Mouse (Mus musculus) stomach, postnatal 0 days (tissue): ENCODE measurements around the gene Tdp1. TPM values are rescaled to one million over a fixed set of nuclear protein-coding genes. Genes with fewer than 3 reads are reported as not detected.
"Not testable (repeated sequence)": the region's sequence is repeated elsewhere in the genome, so short reads cannot be mapped to it uniquely, and the experiment has no call there.

ENCODE experiments used
- ATAC-seq: fragments of 200-750 bp; cut with Nextera tagmentation; 2 replicates; pipeline ENCODE4 v1.8.0; 2017; ENCODE audit not compliant: low FRiP score, low TSS enrichment
- DNase-seq: peaks from one replicate; pipeline ENCODE4 v3.0.0-alpha.2; 2016; ENCODE audit warnings: low spot score
- H3K27ac ChIP-seq: fragments of 300-500 bp; sonication (generic); replicated peaks from 2 replicates; pipeline ENCODE4 v1.5.1; 2014; ENCODE audit warnings: mild to moderate bottlenecking, control low read depth
- H3K27me3 ChIP-seq: fragments of 300-500 bp; sonication (generic); 2 replicates; pipeline ENCODE4 v1.6.1; 2014; ENCODE audit warnings: low read length; ENCODE audit not compliant: control insufficient read depth, insufficient read depth
- H3K36me3 ChIP-seq: fragments of 300-500 bp; sonication (generic); 2 replicates; pipeline ENCODE4 v1.6.1; 2014; ENCODE audit warnings: low read length, mixed read lengths; ENCODE audit not compliant: control insufficient read depth, insufficient read depth
- H3K4me1 ChIP-seq: fragments of 300-500 bp; sonication (generic); replicated peaks from 2 replicates; pipeline ENCODE4 v1.6.1; 2014; ENCODE audit warnings: antibody characterized with exemption; ENCODE audit not compliant: control insufficient read depth, insufficient read depth
- H3K4me2 ChIP-seq: fragments of 300-500 bp; sonication (generic); replicated peaks from 2 replicates; pipeline ENCODE4 v1.6.1; 2014; ENCODE audit warnings: low read depth, mild to moderate bottlenecking, control low read depth, moderate library complexity
- H3K4me3 ChIP-seq: fragments of 300-500 bp; sonication (generic); 2 replicates; pipeline ENCODE4 v1.5.1; 2014; ENCODE audit warnings: low read depth, low read length, control low read depth
- H3K9ac ChIP-seq: fragments of 300-500 bp; sonication (generic); 2 replicates; pipeline ENCODE4 v1.6.1; 2014; ENCODE audit warnings: mild to moderate bottlenecking, low read length, control low read depth, mixed read lengths
- H3K9me3 ChIP-seq: fragments of 300-500 bp; sonication (generic); 2 replicates; pipeline ENCODE4 v1.6.1; 2016; ENCODE audit warnings: low read length; ENCODE audit not compliant: control insufficient read depth
- CTCF ChIP-seq: IDR thresholded peaks from 2 replicates; pipeline ENCODE4 v1.5.1; 2016; ENCODE audit warnings: antibody characterized with exemption, low read depth, mild to moderate bottlenecking, moderate library complexity
- EP300 ChIP-seq: optimal IDR thresholded peaks from 2 replicates; pipeline ENCODE3; 2016; ENCODE audit warnings: antibody characterized with exemption
- WGBS: fragments of 180-500 bp; shearing (Covaris S2); extraction: QIAGEN DNeasy Blood & Tissue Kit; methylation state at CpG from one replicate; pipeline ENCODE4 v1.1.7; 2014; 5-methylcytosine and 5-hydroxymethylcytosine counted together
- polyA plus RNA-seq: library from polyadenylated mRNA; unstranded; fragments of >200 nt; fragmentation: Nextera tagmentation; extraction: Ambion mirVana; gene quantifications from 2 replicates; pipeline ENCODE4 v1.2.1, GENCODE M21; 2015

The Tdp1 gene
- polyA plus RNA-seq, 1 experiment from 2014 or later: 12.9 TPM

- Histone ChIP-seq H3K9ac (no peak overlapping the region), H3K27ac (no peak overlapping the region), H3K36me3 (no peaks in the 10 kb centered on the region), H3K27me3 (peaks cover 18% of the 10 kb centered on the region; the same call in 1 of the 2 replicates), H3K4me2 (no peak overlapping the region), H3K4me3 (no peak overlapping the region), H3K9me3 (no peaks in the 10 kb centered on the region), H3K4me1 (peaks cover 3% of the 10 kb centered on the region)
- ATAC-seq: no peak
- TF ChIP-seq EP300 (no peak), CTCF (no peak)
- 69% methylated on average over 4 of the region's 4 CpGs for WGBS
- DNase-seq: no peak
Observed at GRCm38 (mm10) chr12:99969906-99970305, 85.6 kb downstream of the Tdp1 start.

DNA sequence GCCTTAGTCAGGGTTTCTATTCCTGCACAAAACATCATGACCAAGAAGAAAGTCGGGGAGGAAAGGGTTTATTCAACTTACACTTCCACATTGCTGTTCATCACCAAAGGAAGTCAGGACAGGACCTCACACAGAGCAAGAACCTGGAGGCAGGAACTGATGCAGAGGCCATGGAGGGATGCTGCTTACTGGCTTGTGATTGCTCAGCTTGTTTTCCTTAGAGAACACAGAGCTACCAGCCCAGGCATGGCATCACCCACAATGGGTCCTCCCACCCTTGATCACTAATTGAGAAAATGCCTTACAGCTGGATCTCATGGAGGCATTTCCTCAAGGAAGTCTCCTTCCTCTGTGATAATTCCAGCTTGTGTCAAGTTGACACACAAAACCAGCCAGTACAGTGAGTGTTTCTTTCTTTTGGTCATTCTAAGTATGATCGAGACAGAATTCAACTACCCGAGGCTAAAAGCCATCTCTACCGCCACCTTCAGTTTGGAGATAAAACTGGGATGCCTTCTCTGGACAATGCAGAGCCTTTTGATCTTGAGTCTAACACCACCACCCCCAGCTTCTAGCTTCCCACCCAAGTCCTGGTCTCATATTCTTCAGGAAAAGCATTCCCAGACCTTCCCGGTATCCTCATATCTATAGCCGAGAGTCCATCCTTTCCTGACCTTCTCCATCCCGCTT is 87.0 kb downstream of the Tdp1 start:
- not testable (repeated sequence) for H3K9me3 ChIP-seq, H3K27ac ChIP-seq, H3K9ac ChIP-seq, H3K4me1 ChIP-seq, H3K4me2 ChIP-seq, H3K4me3 ChIP-seq, DNase-seq, H3K36me3 ChIP-seq, ATAC-seq
- TF ChIP-seq CTCF: peak; percentile 32
- WGBS: 70% methylated on average over 7 of the region's 7 CpGs
- H3K27me3 ChIP-seq: peaks cover 17% of the 10 kb centered on the region; the same call in 1 of the 2 replicates

DNA sequence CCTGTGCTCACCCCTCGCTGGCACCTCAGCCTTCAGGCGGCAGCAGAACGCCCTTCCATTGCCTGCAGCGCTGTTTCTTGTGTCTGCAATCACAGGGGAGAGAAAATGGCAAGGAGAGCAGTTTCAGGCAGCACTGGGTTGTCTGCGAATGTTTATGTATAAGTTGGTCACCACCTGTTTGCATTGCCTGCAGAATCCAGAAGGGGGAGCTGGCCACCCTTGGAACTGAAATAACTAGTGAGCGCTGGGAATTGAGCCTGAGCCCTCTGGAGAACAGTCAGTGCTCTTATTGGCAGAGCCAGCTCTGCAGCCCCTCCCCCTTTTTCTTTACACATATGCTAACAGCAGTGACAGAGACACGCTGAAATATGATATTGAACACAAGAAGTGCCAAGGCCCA is 88.5 kb downstream of the Tdp1 start:
- H3K4me2 ChIP-seq: no peak overlapping the region
- TF ChIP-seq EP300 (no peak), CTCF (peak; percentile 26; the same call in 1 of the 2 replicates)
- H3K9ac ChIP-seq: no peak overlapping the region
- peaks cover 8% of the 10 kb centered on the region; the same call in 1 of the 2 replicates for H3K27me3 ChIP-seq
- DNase-seq (no peak), ATAC-seq (no peak)
- H3K36me3 ChIP-seq: no peaks in the 10 kb centered on the region
- H3K9me3 ChIP-seq: no peaks in the 10 kb centered on the region
- WGBS: 54% methylated on average over 7 of the region's 7 CpGs
- H3K4me1 ChIP-seq: no peaks in the 10 kb centered on the region
- H3K4me3 ChIP-seq: no peak overlapping the region
- no peak overlapping the region for H3K27ac ChIP-seq

- Histone ChIP-seq H3K4me1 (no peaks in the 10 kb centered on the region), H3K9me3 (no peaks in the 10 kb centered on the region), H3K4me2 (no peak overlapping the region), H3K27me3 (peaks cover 7% of the 10 kb centered on the region; the same call in 1 of the 2 replicates), H3K27ac (no peak overlapping the region), H3K9ac (no peak overlapping the region), H3K4me3 (no peak overlapping the region), H3K36me3 (no peaks in the 10 kb centered on the region)
- DNase-seq (no peak), ATAC-seq (no peak)
- 87% methylated on average over 1 of the region's 1 CpGs for WGBS
- TF ChIP-seq CTCF (peak; percentile 50), EP300 (no peak)
Observed at GRCm38 (mm10) chr12:99973659-99974058, 89.3 kb downstream of the Tdp1 start.

DNA sequence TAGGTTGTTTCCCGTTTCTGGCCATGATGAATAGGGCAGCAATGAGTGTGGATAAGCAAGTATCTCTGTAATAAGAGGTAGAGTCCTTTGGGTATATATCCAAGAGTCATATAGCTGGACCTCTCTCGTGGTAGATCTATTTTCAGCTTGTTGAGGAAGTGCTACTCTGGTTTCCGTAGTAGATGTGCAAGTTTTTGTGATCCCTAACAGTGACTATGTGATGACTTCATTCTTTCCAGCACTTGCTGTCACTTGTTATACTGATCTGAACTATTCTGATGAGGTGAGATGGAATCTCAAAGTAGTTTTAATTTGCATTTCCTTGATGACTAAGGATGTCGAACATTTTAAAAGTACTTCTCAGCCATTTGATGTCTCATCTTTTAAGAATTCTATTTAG is 95.2 kb downstream of the Tdp1 start:
- no peak for DNase-seq
- no peak overlapping the region for H3K27ac ChIP-seq
- no peaks in the 10 kb centered on the region for H3K9me3 ChIP-seq
- no peak overlapping the region for H3K9ac ChIP-seq
- TF ChIP-seq EP300 (no peak), CTCF (no peak)
- H3K4me3 ChIP-seq: no peak overlapping the region
- no peak overlapping the region for H3K4me2 ChIP-seq
- WGBS: 73% methylated on average over 4 of the region's 4 CpGs
- H3K4me1 ChIP-seq: no peaks in the 10 kb centered on the region
- no peaks in the 10 kb centered on the region for H3K36me3 ChIP-seq
- no peak for ATAC-seq
- no peaks in the 10 kb centered on the region for H3K27me3 ChIP-seq

DNA sequence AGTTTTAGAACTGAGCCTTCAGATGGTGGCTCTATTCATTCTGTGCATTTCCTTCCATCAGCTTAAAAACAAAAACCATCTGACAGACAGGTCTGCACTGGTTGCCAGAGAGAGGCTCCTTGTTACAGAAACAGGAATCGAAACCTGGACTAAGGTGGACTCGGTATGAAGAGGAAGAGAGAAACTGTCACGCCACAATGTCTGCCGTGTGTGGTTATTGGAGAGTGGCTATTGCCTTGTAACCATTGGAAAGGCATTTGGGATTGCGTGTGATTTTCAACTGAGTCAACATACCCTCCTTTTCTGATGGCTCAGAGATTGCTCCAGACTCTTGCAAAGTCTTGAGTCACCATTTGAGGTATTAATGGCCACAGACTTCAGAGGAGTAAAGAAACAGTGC is 102.5 kb downstream of the Tdp1 start:
- DNase-seq (no peak), ATAC-seq (no peak)
- Histone ChIP-seq H3K27ac (no peak overlapping the region), H3K4me1 (no peaks in the 10 kb centered on the region), H3K4me3 (no peak overlapping the region), H3K9ac (no peak overlapping the region), H3K9me3 (no peaks in the 10 kb centered on the region), H3K4me2 (no peak overlapping the region), H3K36me3 (no peaks in the 10 kb centered on the region), H3K27me3 (no peaks in the 10 kb centered on the region)
- WGBS: 90% methylated on average over 5 of the region's 5 CpGs
- TF ChIP-seq CTCF: no peak
